10 mouse cellular contexts compared by ENCODE assay signal in the genomic region with DNA sequence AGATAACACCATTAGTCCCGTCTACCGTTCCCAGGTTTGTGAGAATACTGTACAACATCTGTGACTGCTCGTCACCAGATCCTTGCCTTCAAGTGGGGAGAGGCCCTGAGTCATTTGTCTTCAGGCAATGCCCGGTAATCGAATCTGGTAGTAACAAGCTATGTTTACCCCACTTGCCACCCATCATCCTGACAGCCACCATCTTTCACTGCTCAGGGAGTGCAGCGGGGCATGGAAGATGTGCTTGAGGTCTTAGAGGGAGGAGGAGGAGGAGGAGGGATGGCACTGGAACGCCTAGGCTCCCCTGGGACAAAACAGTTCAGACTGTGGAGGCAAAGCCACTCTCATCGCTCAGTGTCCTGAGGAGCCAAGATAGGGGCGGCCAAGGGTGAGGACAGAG.
DNase-seq lines count a peak whose midpoint lies in the region; ATAC-seq lines count a peak whose summit lies in the region.
"Had no signal": no experiment of that assay in that cellular context is flagged by ENCODE, and none has a peak within 500 bp of the region (broad histone marks: within the 10 kb centered on the region; RNA-seq: fewer than 3 reads in every experiment).

No protein-coding gene starts in this region.

- H3K4me2 ChIP-seq in forebrain, embryonic 13.5 days = no peak overlapping the region
- peak overlapping the region; percentile 22; the same call in 1 of the 2 replicates for H3K4me2 ChIP-seq in kidney, embryonic 15.5 days
- no peak overlapping the region for H3K4me2 ChIP-seq in hindbrain, embryonic 13.5 days
- no peak overlapping the region for H3K4me2 ChIP-seq in neural tube, embryonic 12.5 days (replicated peaks)
- H3K4me2 ChIP-seq: liver, embryonic 12.5 days had no signal

- 69% methylated on average over 9 of the region's 9 CpGs for WGBS in forebrain, embryonic 10.5 days
- 39% methylated on average over 9 of the region's 9 CpGs for WGBS in forebrain, embryonic 13.5 days
- 14% methylated on average over 9 of the region's 9 CpGs for WGBS in kidney, embryonic 15.5 days
- 24% methylated on average over 9 of the region's 9 CpGs for WGBS in hindbrain, embryonic 13.5 days
- 31% methylated on average over 9 of the region's 9 CpGs for WGBS in neural tube, embryonic 12.5 days

- no peak for ATAC-seq in forebrain, embryonic 13.5 days
- ATAC-seq in kidney, embryonic 15.5 days (replicated peaks; ENCODE audit: low FRiP score) = peak; percentile 89
- peak; percentile 41 for ATAC-seq in hindbrain, embryonic 13.5 days (ENCODE audit: low FRiP score)
- peak; percentile 42; the same call in 1 of the 2 replicates for ATAC-seq in neural tube, embryonic 12.5 days (ENCODE audit: low FRiP score, low read depth)
- no peak for ATAC-seq in megakaryocyte, adult 5-6 weeks (ENCODE audit: poor library complexity, severe bottlenecking)
- ATAC-seq: liver, embryonic 12.5 days had no signal

- no peak overlapping the region for H3K4me3 ChIP-seq in forebrain, embryonic 10.5 days
- H3K4me3 ChIP-seq in forebrain, embryonic 13.5 days = no peak overlapping the region
- H3K4me3 ChIP-seq in kidney, embryonic 15.5 days (replicated peaks) = no peak overlapping the region
- no peak overlapping the region for H3K4me3 ChIP-seq in hindbrain, embryonic 13.5 days
- no peak overlapping the region for H3K4me3 ChIP-seq in neural tube, embryonic 12.5 days
- H3K4me3 ChIP-seq: liver, embryonic 12.5 days had no signal

- H3K27me3 ChIP-seq in forebrain, embryonic 10.5 days (ENCODE audit: poor library complexity, severe bottlenecking) = peaks cover 10% of the 10 kb centered on the region; the same call in 1 of the 2 replicates
- H3K27me3 ChIP-seq in forebrain, embryonic 13.5 days = no peaks in the 10 kb centered on the region
- H3K27me3 ChIP-seq in kidney, embryonic 15.5 days = no peaks in the 10 kb centered on the region
- H3K27me3 ChIP-seq in hindbrain, embryonic 13.5 days = no peaks in the 10 kb centered on the region
- peaks cover 5% of the 10 kb centered on the region; the same call in 1 of the 2 replicates for H3K27me3 ChIP-seq in neural tube, embryonic 12.5 days (replicated peaks)
- H3K27me3 ChIP-seq: liver, embryonic 12.5 days had no signal

- H3K27ac ChIP-seq in forebrain, embryonic 10.5 days = peak overlapping the region; percentile 44
- H3K27ac ChIP-seq in forebrain, embryonic 13.5 days = no peak overlapping the region
- H3K27ac ChIP-seq in kidney, embryonic 15.5 days = peak overlapping the region; percentile 81
- H3K27ac ChIP-seq in hindbrain, embryonic 13.5 days = peak overlapping the region; percentile 14
- no peak overlapping the region for H3K27ac ChIP-seq in neural tube, embryonic 12.5 days
- H3K27ac ChIP-seq: liver, embryonic 12.5 days had no signal

- H3K9ac ChIP-seq in forebrain, embryonic 13.5 days = no peak overlapping the region
- H3K9ac ChIP-seq in kidney, embryonic 15.5 days = no peak overlapping the region
- no peak overlapping the region for H3K9ac ChIP-seq in hindbrain, embryonic 13.5 days
- H3K9ac ChIP-seq in neural tube, embryonic 12.5 days = no peak overlapping the region
- H3K9ac ChIP-seq: liver, embryonic 12.5 days had no signal

- H3K4me1 ChIP-seq in forebrain, embryonic 10.5 days = peaks cover 55% of the 10 kb centered on the region
- H3K4me1 ChIP-seq in forebrain, embryonic 13.5 days = peaks cover 40% of the 10 kb centered on the region
- peaks cover 54% of the 10 kb centered on the region for H3K4me1 ChIP-seq in kidney, embryonic 15.5 days
- H3K4me1 ChIP-seq in hindbrain, embryonic 13.5 days (replicated peaks) = peaks cover 37% of the 10 kb centered on the region
- peaks cover 37% of the 10 kb centered on the region for H3K4me1 ChIP-seq in neural tube, embryonic 12.5 days
- H3K4me1 ChIP-seq: liver, embryonic 12.5 days had no signal

- peaks cover 22% of the 10 kb centered on the region for H3K36me3 ChIP-seq in forebrain, embryonic 10.5 days (replicated peaks)
- 0 out of 2 replicates have a peak, but pooled peaks cover 3% of the 10 kb centered on the region for H3K36me3 ChIP-seq in forebrain, embryonic 13.5 days (ENCODE audit: poor library complexity, severe bottlenecking)
- H3K36me3 ChIP-seq in kidney, embryonic 15.5 days = peaks cover 9% of the 10 kb centered on the region
- no peaks in the 10 kb centered on the region for H3K36me3 ChIP-seq in hindbrain, embryonic 13.5 days
- no peaks in the 10 kb centered on the region for H3K36me3 ChIP-seq in neural tube, embryonic 12.5 days
- H3K36me3 ChIP-seq: liver, embryonic 12.5 days had no signal

- no peak for DNase-seq in forebrain, embryonic 10.5 days (ENCODE audit: extremely low spot score, low spot score)
- no peak for DNase-seq in kidney, postnatal 14 days
- DNase-seq in layer of hippocampus, postnatal 10 days (ENCODE audit: low spot score in 2 of 2) = no peak
- DNase-seq: cerebellum, adult 9-10 months had no signal

- 0 out of 2 replicates have a peak, but pooled peaks cover 7% of the 10 kb centered on the region for H3K9me3 ChIP-seq in forebrain, embryonic 10.5 days
- H3K9me3 ChIP-seq in forebrain, embryonic 13.5 days (replicated peaks) = no peaks in the 10 kb centered on the region
- H3K9me3 ChIP-seq in kidney, embryonic 15.5 days (replicated peaks) = no peaks in the 10 kb centered on the region
- H3K9me3 ChIP-seq in hindbrain, embryonic 13.5 days = no peaks in the 10 kb centered on the region
- no peaks in the 10 kb centered on the region for H3K9me3 ChIP-seq in neural tube, embryonic 12.5 days
- H3K9me3 ChIP-seq: liver, embryonic 12.5 days had no signal

Comparison
In these comparisons a context has a peak if more than half of its experiments do, and no peak if none do; other contexts are left out.
1. H3K27ac ChIP-seq: peak in forebrain, embryonic 10.5 days (single experiment), kidney, embryonic 15.5 days (single experiment) and hindbrain, embryonic 13.5 days (single experiment); none in forebrain, embryonic 13.5 days (single experiment) and neural tube, embryonic 12.5 days (single experiment).
2. ATAC-seq: peak in kidney, embryonic 15.5 days (single experiment), hindbrain, embryonic 13.5 days (single experiment) and neural tube, embryonic 12.5 days (single experiment); none in forebrain, embryonic 13.5 days (single experiment) and megakaryocyte, adult 5-6 weeks (single experiment).